Mouse (Mus musculus) midbrain, embryonic 12.5 days (tissue): Measurements from ENCODE around the gene Rom1. TPM values are rescaled to one million over a fixed set of nuclear protein-coding genes. Genes with fewer than 3 reads are reported as not detected.

ENCODE experiments used
- microRNA-seq: library from miRNA; unstranded; fragments of <30 nt; microRNA quantifications from one replicate; pipeline ENCODE4, GENCODE M21; 2017
- polyA plus RNA-seq: library from polyadenylated mRNA; unstranded; fragments of >200 nt; fragmentation: Nextera tagmentation; extraction: Ambion mirVana; gene quantifications from 2 replicates; pipeline ENCODE4 v1.2.1, GENCODE M21; 2016

The Rom1 gene
- polyA plus RNA-seq, 1 experiment from 2014 or later: 2.1 TPM

Small RNAs within 50 kb of the gene (microRNA-seq; reads per million reads assigned to microRNA genes)
- gene Mir5136: not detected

Other genes with a start within 250 kb of the Rom1 start
- gene Slc3a2, start 206.0 kb downstream of the Rom1 start, polyA plus RNA-seq: 138 and 150 TPM in 2 replicates
- gene Wdr74, start 193.5 kb downstream of the Rom1 start, polyA plus RNA-seq: 78.5 and 80.7 TPM in 2 replicates
- gene 1700092M07Rik, start 188.6 kb downstream of the Rom1 start, polyA plus RNA-seq: 3.3 and 4.5 TPM in 2 replicates
- 121 and 127 TPM in 2 replicates for gene Stx5a, start 187.9 kb downstream of the Rom1 start, polyA plus RNA-seq
- 210 and 224 TPM in 2 replicates for gene Nxf1, start 172.3 kb downstream of the Rom1 start, polyA plus RNA-seq
- 211 and 214 TPM in 2 replicates for gene Tmem223, start 158.4 kb downstream of the Rom1 start, polyA plus RNA-seq
- gene Tmem179b, start 154.9 kb downstream of the Rom1 start, polyA plus RNA-seq: 40.4 TPM in 2 replicates
- gene Taf6l, start 142.9 kb downstream of the Rom1 start, polyA plus RNA-seq: 34.5 and 35.5 TPM in 2 replicates
- 154 and 160 TPM in 2 replicates for gene Polr2g, start 130.8 kb downstream of the Rom1 start, polyA plus RNA-seq
- 8.3 and 8.8 TPM in 2 replicates for gene Zbtb3, start 126.8 kb downstream of the Rom1 start, polyA plus RNA-seq
- 65.7 and 69.9 TPM in 2 replicates for gene Ttc9c, start 110.0 kb downstream of the Rom1 start, polyA plus RNA-seq
- gene Hnrnpul2, start 109.3 kb downstream of the Rom1 start, polyA plus RNA-seq: 6.0 and 6.4 TPM in 2 replicates
- gene AC129217.1, start 99.6 kb downstream of the Rom1 start, polyA plus RNA-seq: not detected in 2 replicates
- gene Bscl2, start 91.9 kb downstream of the Rom1 start, polyA plus RNA-seq: 68.0 and 68.7 TPM in 2 replicates
- gene Gng3, start 90.2 kb downstream of the Rom1 start, polyA plus RNA-seq: 174 and 180 TPM in 2 replicates
- gene Lrrn4cl, start 78.6 kb downstream of the Rom1 start, polyA plus RNA-seq: 0.55 and 0.62 TPM in 2 replicates
- 172 and 175 TPM in 2 replicates for gene Ubxn1, start 57.9 kb downstream of the Rom1 start, polyA plus RNA-seq
- 59.6 and 63.5 TPM in 2 replicates for gene Uqcc3, start 48.4 kb downstream of the Rom1 start, polyA plus RNA-seq
- 92.7 and 97.2 TPM in 2 replicates for gene Lbhd1, start 45.6 kb downstream of the Rom1 start, polyA plus RNA-seq
- not detected in 2 replicates for gene Gm49403, start 45.4 kb downstream of the Rom1 start, polyA plus RNA-seq
- gene 1810009A15Rik, start 40.5 kb downstream of the Rom1 start, polyA plus RNA-seq: 81.0 and 87.1 TPM in 2 replicates
- not detected in 2 replicates for gene Gm49416, start 40.4 kb downstream of the Rom1 start, polyA plus RNA-seq
- gene Ints5, start 36.4 kb downstream of the Rom1 start, polyA plus RNA-seq: 46.2 and 46.6 TPM in 2 replicates
- gene Ganab, start 31.3 kb downstream of the Rom1 start, polyA plus RNA-seq: 111 and 115 TPM in 2 replicates
- gene B3gat3, start 9.0 kb downstream of the Rom1 start, polyA plus RNA-seq: 71.9 and 72.5 TPM in 2 replicates
- gene Eml3, start 196 bp upstream of the Rom1 start, polyA plus RNA-seq: 14.9 and 15.8 TPM in 2 replicates
- gene Mta2, start 12.5 kb upstream of the Rom1 start, polyA plus RNA-seq: 189 and 192 TPM in 2 replicates
- gene Tut1, start 24.5 kb upstream of the Rom1 start, polyA plus RNA-seq: 34.0 and 34.2 TPM in 2 replicates
- gene Eef1g, start 37.7 kb upstream of the Rom1 start, polyA plus RNA-seq: 338 and 351 TPM in 2 replicates
- gene Ahnak, start 59.9 kb upstream of the Rom1 start, polyA plus RNA-seq: 7.6 and 12.2 TPM in 2 replicates
- gene Scgb1a1, start 158.6 kb upstream of the Rom1 start, polyA plus RNA-seq: not detected in 2 replicates
- 14.5 and 15.0 TPM in 2 replicates for gene Asrgl1, start 206.3 kb upstream of the Rom1 start, polyA plus RNA-seq